Mouse (Mus musculus) neural tube, embryonic 12.5 days (tissue): Measurements from ENCODE around the gene Kcna7. TPM values are rescaled to one million over a fixed set of nuclear protein-coding genes. Genes with fewer than 3 reads are reported as not detected.
A peak's percentile ranks its signal among the peaks of the same experiment; 100 is the strongest.

Experiments
- ATAC-seq: fragments of 200-750 bp; cut with Nextera tagmentation; 2 replicates; pipeline ENCODE4 v1.8.0; 2017; ENCODE audit warnings: low read depth, mild to moderate bottlenecking, moderate TSS enrichment, moderate library complexity; ENCODE audit not compliant: low FRiP score
- H3K27ac ChIP-seq: fragments of 300-500 bp; sonication (generic); 2 replicates; pipeline ENCODE4 v1.5.1; 2016
- H3K27me3 ChIP-seq: fragments of 300-500 bp; sonication (generic); replicated peaks from 2 replicates; pipeline ENCODE4 v1.6.1; 2016; ENCODE audit warnings: mild to moderate bottlenecking
- H3K36me3 ChIP-seq: fragments of 300-500 bp; sonication (generic); 2 replicates; pipeline ENCODE4 v1.6.1; 2016; ENCODE audit warnings: mild to moderate bottlenecking
- H3K4me1 ChIP-seq: fragments of 300-500 bp; sonication (generic); 2 replicates; pipeline ENCODE4 v1.6.1; 2016
- H3K4me2 ChIP-seq: fragments of 300-500 bp; sonication (generic); replicated peaks from 2 replicates; pipeline ENCODE4 v1.6.1; 2016; ENCODE audit warnings: mild to moderate bottlenecking
- H3K4me3 ChIP-seq: fragments of 300-500 bp; sonication (generic); 2 replicates; pipeline ENCODE4 v1.5.1; 2016
- H3K9ac ChIP-seq: fragments of 300-500 bp; sonication (generic); 2 replicates; pipeline ENCODE4 v1.6.1; 2016; ENCODE audit warnings: mild to moderate bottlenecking
- H3K9me3 ChIP-seq: fragments of 300-500 bp; sonication (generic); 2 replicates; pipeline ENCODE4 v1.6.1; 2016; ENCODE audit warnings: mild to moderate bottlenecking
- WGBS: fragments of 180-500 bp; shearing (Covaris S2); methylation state at CpG from one replicate; pipeline ENCODE4 v1.1.7; 2016; 5-methylcytosine and 5-hydroxymethylcytosine counted together
- polyA plus RNA-seq: library from polyadenylated mRNA; unstranded; fragments of >200 nt; fragmentation: Nextera tagmentation; extraction: Ambion mirVana; gene quantifications from 2 replicates; pipeline ENCODE4 v1.2.1, GENCODE M21; 2016

The Kcna7 gene
- polyA plus RNA-seq, 1 experiment from 2014 or later = not detected

- Histone ChIP-seq H3K9me3 (no peaks in the 10 kb centered on the region), H3K36me3 (peaks cover 9% of the 10 kb centered on the region), H3K4me1 (peaks cover 21% of the 10 kb centered on the region), H3K4me2 (no peak overlapping the region), H3K4me3 (no peak overlapping the region), H3K27me3 (no peaks in the 10 kb centered on the region), H3K27ac (no peak overlapping the region), H3K9ac (no peak overlapping the region)
- WGBS = 88% methylated on average over 2 of the region's 2 CpGs
- ATAC-seq = no peak
Observed at GRCm38 (mm10) chr7:45396787-45397186, 8.7 kb upstream of the Kcna7 start.

- Histone ChIP-seq H3K9me3 (no peaks in the 10 kb centered on the region), H3K36me3 (no peaks in the 10 kb centered on the region), H3K4me2 (no peak overlapping the region), H3K9ac (0 out of 2 replicates have a peak overlapping the region, but pooled peaks have one; percentile 29), H3K27me3 (peaks cover 15% of the 10 kb centered on the region), H3K4me3 (no peak overlapping the region), H3K27ac (no peak overlapping the region), H3K4me1 (peaks cover 6% of the 10 kb centered on the region)
- no peak for ATAC-seq
- 82% methylated on average over 10 of the region's 10 CpGs for WGBS
Observed at GRCm38 (mm10) chr7:45401521-45402085, 3.9 kb upstream of the Kcna7 start.

- ATAC-seq = no peak
- H3K4me2 ChIP-seq = no peak overlapping the region
- no peaks in the 10 kb centered on the region for H3K9me3 ChIP-seq
- H3K9ac ChIP-seq = no peak overlapping the region
- H3K27me3 ChIP-seq = peaks cover 36% of the 10 kb centered on the region
- H3K36me3 ChIP-seq = no peaks in the 10 kb centered on the region
- H3K27ac ChIP-seq = no peak overlapping the region
- no peak overlapping the region for H3K4me3 ChIP-seq
- 45% methylated on average over 6 of the region's 6 CpGs for WGBS
- H3K4me1 ChIP-seq = peaks cover 8% of the 10 kb centered on the region
Observed at GRCm38 (mm10) chr7:45403532-45404261, 1.8 kb upstream of the Kcna7 start.

- Histone ChIP-seq H3K4me2 (peak overlapping the region; percentile 54), H3K9ac (0 out of 2 replicates have a peak overlapping the region, but pooled peaks have one; percentile 26), H3K36me3 (no peaks in the 10 kb centered on the region), H3K27me3 (peaks cover 63% of the 10 kb centered on the region), H3K4me3 (peak overlapping the region; percentile 28; the same call in 1 of the 2 replicates), H3K27ac (no peak overlapping the region), H3K4me1 (peaks cover 8% of the 10 kb centered on the region), H3K9me3 (no peaks in the 10 kb centered on the region)
- WGBS = 2% methylated on average over 114 of the region's 114 CpGs
- ATAC-seq = no peak
Observed at GRCm38 (mm10) chr7:45406157-45407156, 1.0 kb downstream of the Kcna7 start.

- Histone ChIP-seq H3K4me1 (peaks cover 8% of the 10 kb centered on the region), H3K4me2 (no peak overlapping the region), H3K9me3 (no peaks in the 10 kb centered on the region), H3K9ac (no peak overlapping the region), H3K27ac (no peak overlapping the region), H3K27me3 (peaks cover 74% of the 10 kb centered on the region), H3K4me3 (no peak overlapping the region), H3K36me3 (no peaks in the 10 kb centered on the region)
- WGBS = 84% methylated on average over 10 of the region's 10 CpGs
- ATAC-seq = no peak
Observed at GRCm38 (mm10) chr7:45407836-45408235, 2.4 kb downstream of the Kcna7 start.

GRCm38 (mm10) chr7:45408351-45408750 is 2.9 kb downstream of the Kcna7 start:
- no peak overlapping the region for H3K9ac ChIP-seq
- ATAC-seq = no peak
- H3K4me1 ChIP-seq = peaks cover 12% of the 10 kb centered on the region
- no peak overlapping the region for H3K4me2 ChIP-seq
- peaks cover 79% of the 10 kb centered on the region for H3K27me3 ChIP-seq
- no peak overlapping the region for H3K4me3 ChIP-seq
- H3K9me3 ChIP-seq = no peaks in the 10 kb centered on the region
- no peaks in the 10 kb centered on the region for H3K36me3 ChIP-seq
- H3K27ac ChIP-seq = no peak overlapping the region
- WGBS = 72% methylated on average over 7 of the region's 7 CpGs

- Histone ChIP-seq H3K27me3 (peaks cover 85% of the 10 kb centered on the region), H3K9me3 (no peaks in the 10 kb centered on the region), H3K27ac (no peak overlapping the region), H3K36me3 (no peaks in the 10 kb centered on the region), H3K4me3 (no peak overlapping the region), H3K9ac (no peak overlapping the region), H3K4me2 (no peak overlapping the region), H3K4me1 (peaks cover 18% of the 10 kb centered on the region)
- no peak for ATAC-seq
- WGBS = 88% methylated on average over 17 of the region's 17 CpGs
Observed at GRCm38 (mm10) chr7:45408949-45409348, 3.5 kb downstream of the Kcna7 start.

- Histone ChIP-seq H3K9ac (no peak overlapping the region), H3K4me3 (no peak overlapping the region), H3K4me1 (peaks cover 21% of the 10 kb centered on the region), H3K27ac (no peak overlapping the region), H3K9me3 (no peaks in the 10 kb centered on the region), H3K36me3 (no peaks in the 10 kb centered on the region), H3K27me3 (peaks cover 92% of the 10 kb centered on the region), H3K4me2 (no peak overlapping the region)
- ATAC-seq = no peak
- 88% methylated on average over 8 of the region's 8 CpGs for WGBS
Observed at GRCm38 (mm10) chr7:45409497-45410163, 4.2 kb downstream of the Kcna7 start.

- H3K9me3 ChIP-seq = no peaks in the 10 kb centered on the region
- no peak overlapping the region for H3K4me2 ChIP-seq
- peaks cover 16% of the 10 kb centered on the region for H3K4me1 ChIP-seq
- no peak overlapping the region for H3K27ac ChIP-seq
- no peak overlapping the region for H3K4me3 ChIP-seq
- WGBS = 92% methylated on average over 2 of the region's 2 CpGs
- H3K9ac ChIP-seq = no peak overlapping the region
- H3K36me3 ChIP-seq = no peaks in the 10 kb centered on the region
- no peak for ATAC-seq
- H3K27me3 ChIP-seq = peaks cover 97% of the 10 kb centered on the region
Observed at GRCm38 (mm10) chr7:45412421-45412820, 7.0 kb downstream of the Kcna7 start.

- Histone ChIP-seq H3K9ac (peak within 1 kb of the TSS; percentile 56), H3K36me3 (no peaks in the 10 kb centered on the region), H3K27ac (no peak within 1 kb of the TSS), H3K4me2 (peak within 1 kb of the TSS; percentile 82), H3K27me3 (peaks cover 97% of the 10 kb centered on the region), H3K4me3 (peak within 1 kb of the TSS; percentile 43), H3K9me3 (no peaks in the 10 kb centered on the region), H3K4me1 (peaks cover 16% of the 10 kb centered on the region)
- 3% methylated on average over 45 of the region's 45 CpGs for WGBS
- peak; percentile 35; the same call in 1 of the 2 replicates for ATAC-seq
Observed at GRCm38 (mm10) chr7:45413113-45413863, 7.8 kb downstream of the Kcna7 start, which contains the start of gene Ntf5. Gene Ntf5 (plus strand): TSS chr7:45413695.
